Mouse (Mus musculus): ENCODE results near the gene Exoc2.

Exoc2 gene

DNA sequence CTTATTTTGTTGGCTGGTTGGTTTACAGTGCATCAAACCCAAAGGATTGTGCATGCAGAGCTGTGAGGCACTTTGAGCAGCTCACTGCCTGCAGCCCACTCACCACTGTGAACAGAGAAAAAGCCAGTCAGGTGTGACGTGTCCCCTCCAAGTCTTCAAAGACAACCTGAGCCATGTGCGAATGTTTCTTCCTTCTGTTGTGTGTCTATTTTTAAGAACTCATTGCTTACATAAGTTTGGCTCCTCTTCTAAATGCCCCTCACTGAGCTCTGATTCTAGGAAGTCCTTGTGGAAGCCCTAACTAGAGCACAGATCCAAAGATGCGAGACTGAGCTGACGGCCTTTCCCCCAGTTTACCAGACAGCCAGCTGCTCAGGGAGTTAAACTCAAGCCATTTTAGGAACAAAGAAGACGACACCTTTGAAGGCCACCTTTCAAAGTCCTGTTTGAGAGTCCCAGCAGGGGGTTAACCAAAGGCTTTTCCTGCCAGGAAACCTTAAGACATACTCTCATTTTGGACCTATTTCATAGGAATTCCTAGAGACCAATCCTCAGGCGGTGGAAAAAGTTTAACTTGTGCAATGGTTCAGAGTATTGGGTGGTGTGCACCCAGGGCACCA is 79.8 kb downstream of the Exoc2 start:
- in situ Hi-C loops (cut with MboI; ENCODE audit: low sequenced_read_pairs): loop anchor here (10.0 kb wide), 1 partner anchor 761 kb away; no protein-coding TSS in a partner anchor

DNA sequence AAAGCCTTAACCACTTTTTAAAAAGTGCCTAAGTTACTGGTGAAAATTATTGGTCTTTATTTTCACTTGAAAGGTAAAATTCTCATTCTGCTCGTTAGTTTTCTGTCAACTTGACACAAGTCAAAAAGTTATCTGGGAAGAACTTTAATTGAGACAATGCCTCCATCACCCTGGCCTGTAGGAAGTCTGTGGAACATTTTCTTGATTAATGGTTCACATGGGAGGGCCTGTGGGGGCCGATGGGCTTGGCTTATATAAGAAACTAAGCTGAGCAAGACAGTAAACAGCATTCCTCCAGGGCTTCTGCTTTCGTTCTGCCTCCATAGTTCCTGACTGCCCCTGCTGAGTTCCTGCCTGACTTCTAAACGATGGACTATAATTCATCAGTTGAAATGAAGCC is 81.6 kb downstream of the Exoc2 start:
- in situ Hi-C loops (cut with MboI; ENCODE audit: low sequenced_read_pairs): loop anchor here (10.0 kb wide), 1 partner anchor 762 kb away; no protein-coding TSS in a partner anchor

DNA sequence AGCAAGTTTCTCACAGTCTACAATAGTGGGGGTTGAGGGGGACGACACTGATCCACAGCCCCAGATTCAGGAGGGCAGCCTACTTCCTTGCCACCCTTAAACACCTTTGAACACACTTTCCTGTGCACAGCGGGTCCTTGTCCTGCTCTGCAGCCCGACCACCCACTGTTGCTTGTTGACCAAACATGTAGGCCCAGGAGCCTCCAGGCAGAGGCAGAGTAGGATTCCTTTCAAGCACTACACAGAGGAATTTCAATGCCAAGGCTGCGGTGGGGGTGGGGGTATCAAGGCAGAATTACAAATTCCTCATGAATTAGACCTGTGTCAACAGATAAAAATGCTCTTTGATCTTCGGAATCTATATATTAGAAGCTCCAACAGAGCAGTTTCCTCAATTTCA is 82.7 kb downstream of the Exoc2 start:
- in situ Hi-C loops (cut with MboI; ENCODE audit: low sequenced_read_pairs): loop anchor here (10.0 kb wide), 1 partner anchor 764 kb away; no protein-coding TSS in a partner anchor

DNA sequence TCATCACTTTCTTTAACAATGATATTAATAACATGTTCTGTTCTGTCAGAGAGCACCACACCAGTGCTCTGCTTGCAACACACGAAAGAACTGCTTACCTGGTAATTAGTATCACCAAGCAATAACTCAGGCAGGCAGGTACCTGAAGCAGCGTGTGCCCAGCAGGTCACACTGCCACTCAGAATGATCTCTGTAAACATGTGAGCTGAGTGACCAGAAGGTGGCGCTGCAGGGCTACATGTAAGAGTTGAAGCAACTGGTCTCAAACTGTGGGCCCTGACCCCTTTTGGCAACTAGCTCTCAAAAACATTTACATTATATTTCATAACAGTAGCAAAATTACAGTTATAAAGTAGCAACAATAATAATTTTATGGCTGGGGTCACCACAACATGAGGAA is 85.4 kb downstream of the Exoc2 start:
- in situ Hi-C loops (cut with MboI; ENCODE audit: low sequenced_read_pairs): loop anchor here (10.0 kb wide), 1 partner anchor 324 kb away; no protein-coding TSS in a partner anchor

DNA sequence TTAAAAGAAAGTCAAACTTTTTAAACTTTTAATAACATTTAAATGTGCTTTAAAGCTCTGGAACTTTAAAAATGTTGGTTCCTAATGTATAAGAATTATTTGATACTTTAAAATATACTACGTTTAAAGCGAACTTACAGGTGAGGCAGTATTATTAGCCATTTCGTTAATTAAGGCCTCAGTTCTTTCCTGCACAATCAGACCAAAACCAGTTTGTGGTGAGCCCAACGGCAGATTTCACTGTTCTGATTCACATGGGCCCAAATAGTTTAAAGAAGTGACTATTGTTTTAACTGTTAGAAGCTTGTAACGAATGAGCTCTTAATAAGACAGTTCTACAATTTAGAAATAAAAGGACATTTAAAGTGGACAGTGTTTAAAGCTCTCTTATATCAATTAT is 93.6 kb downstream of the Exoc2 start:
- in situ Hi-C loops (cut with MboI; ENCODE audit: low sequenced_read_pairs): loop anchor here (10.0 kb wide), 1 partner anchor 316 kb away; no protein-coding TSS in a partner anchor

DNA sequence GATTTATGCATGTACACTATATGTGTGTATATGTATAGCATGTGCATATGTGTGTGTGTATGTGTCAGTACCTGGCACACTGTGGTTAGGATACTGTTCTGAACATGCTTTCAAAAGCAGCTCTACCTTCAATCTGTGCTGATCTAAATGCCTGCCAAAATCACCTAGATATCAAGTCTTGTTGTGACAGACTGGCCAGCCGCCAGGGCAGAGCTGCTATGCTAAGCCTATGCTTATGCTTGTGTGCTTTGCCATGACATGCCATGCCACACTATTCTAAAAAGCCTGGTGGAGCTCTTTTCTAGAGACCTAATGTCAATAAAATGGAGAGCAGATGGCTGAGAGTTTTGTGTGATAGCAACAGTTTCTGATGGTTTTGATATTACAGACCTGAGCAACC is 94.0 kb downstream of the Exoc2 start:
- in situ Hi-C loops (cut with MboI; ENCODE audit: low sequenced_read_pairs): loop anchor here (10.0 kb wide), 1 partner anchor 315 kb away; no protein-coding TSS in a partner anchor

DNA sequence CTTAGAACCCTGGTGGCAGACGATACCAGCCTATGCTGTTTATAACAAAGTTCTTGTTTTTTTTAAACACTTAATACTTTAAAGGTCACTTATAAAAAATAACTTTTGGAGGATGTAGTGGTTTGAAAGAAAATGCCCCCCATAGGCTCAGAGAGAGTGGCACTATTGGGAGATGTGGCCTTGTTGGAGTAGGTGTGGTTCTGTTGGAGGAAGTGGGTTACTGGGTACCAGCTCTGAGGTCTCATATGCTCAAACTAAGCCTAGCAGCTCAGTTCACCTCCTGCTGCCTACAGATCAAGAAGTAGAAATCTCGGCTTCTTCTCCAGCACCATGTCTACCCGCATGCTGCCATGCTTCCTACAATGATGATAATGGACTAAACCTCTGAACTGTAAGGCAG is 98.1 kb downstream of the Exoc2 start:
- in situ Hi-C loops (cut with MboI; ENCODE audit: low sequenced_read_pairs): no loop called here

DNA sequence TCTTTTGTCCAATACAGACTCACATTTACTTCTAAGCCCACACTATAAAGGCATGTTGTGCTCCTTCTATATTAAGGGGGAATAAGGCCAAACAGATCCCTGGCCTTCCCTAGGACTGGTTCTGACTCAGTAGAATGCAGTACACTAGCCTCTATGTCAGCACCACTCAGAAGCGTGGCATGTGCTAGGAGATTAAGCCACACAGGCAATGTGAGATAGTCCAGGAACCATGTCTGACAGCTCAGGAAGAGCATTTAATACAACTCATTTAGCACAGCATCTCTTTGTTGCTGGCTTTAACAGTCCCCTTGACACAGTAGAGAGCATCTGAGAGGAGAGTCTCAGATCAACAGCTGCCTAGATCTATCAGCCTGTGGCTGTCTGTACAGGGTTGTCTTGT is 100.4 kb downstream of the Exoc2 start:
- in situ Hi-C loops (cut with MboI; ENCODE audit: low sequenced_read_pairs): no loop called here

DNA sequence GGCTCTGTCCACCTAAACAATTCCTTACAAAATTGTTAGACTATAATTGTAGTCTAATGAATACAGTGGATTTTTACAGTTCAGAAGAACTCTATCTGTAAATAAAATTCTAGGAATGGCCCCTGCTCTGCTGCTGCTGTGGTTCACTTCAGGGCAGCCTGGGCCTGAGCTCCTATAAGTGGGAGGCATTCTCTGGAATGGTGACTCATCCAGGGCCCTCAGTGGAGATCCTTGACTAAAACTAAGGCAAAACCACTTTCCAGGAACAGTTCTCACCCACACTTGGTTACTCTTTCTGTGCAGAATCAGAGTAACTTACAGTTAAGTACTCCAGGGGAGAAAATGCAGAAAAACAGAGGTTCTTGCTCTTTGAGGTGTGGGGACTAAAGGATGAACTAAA is 108.4 kb downstream of the Exoc2 start:
- in situ Hi-C loops (cut with MboI; ENCODE audit: low sequenced_read_pairs): no loop called here

DNA sequence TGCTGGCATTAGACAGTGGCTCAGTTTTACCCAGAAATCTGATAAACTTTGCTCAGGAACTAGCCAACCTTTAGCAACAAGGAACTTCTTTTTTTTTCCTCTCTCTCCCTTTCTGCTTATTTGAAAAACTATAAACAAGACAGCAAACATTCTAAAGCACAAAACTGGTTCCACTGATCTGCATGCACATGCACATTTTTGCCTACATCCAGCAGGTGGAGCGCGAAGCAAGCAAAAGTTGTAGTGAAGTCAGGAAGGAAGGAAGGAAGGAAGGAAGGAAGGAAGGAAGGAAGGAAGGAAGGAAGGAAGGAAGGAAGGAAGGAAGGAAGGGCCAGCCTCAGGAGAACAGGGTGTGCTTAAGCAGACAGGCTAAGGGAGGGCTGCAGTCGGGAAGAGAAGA is 109.9 kb downstream of the Exoc2 start:
- in situ Hi-C loops (cut with MboI; ENCODE audit: low sequenced_read_pairs): no loop called here

DNA sequence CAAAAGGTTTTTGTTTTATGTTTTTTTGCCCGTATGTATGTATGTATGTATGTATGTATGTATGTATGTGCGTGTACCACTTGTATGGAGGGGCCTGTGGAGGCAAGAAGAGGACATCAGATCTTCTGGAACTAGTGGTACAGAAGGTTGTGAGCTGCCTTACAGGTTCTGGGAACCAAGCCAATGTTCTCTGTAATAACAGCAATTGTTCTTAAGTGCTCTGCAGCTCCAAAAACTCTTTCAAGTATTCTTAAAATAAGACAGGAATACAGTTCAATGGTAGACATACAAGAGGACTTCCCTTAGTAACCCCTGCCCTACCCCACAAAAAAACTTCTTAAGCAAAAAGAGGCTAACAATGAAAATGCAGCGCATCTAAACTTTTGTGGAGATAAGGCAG is 115.5 kb downstream of the Exoc2 start:
- in situ Hi-C loops (cut with MboI; ENCODE audit: low sequenced_read_pairs): no loop called here

DNA sequence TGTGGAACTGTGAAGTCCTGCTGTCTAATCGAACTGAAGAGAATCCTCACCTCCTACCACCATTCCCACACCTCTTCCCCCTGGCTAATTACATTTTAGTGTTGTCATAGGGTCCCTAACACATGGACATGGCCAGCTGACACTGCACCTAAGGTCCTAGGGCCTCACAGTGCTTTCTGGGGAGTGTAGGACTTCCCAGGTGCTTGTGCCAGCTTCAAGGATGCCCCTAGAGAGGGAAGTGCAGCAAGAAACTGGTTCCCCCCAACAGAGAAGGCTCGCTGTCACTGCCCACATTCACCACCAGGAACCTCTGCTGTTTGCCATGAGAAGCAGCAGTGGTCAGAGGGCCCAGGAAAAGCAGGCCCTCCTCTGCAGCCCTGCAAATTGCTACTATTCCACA is 123.2 kb downstream of the Exoc2 start:
- in situ Hi-C loops (cut with MboI; ENCODE audit: low sequenced_read_pairs): no loop called here

DNA sequence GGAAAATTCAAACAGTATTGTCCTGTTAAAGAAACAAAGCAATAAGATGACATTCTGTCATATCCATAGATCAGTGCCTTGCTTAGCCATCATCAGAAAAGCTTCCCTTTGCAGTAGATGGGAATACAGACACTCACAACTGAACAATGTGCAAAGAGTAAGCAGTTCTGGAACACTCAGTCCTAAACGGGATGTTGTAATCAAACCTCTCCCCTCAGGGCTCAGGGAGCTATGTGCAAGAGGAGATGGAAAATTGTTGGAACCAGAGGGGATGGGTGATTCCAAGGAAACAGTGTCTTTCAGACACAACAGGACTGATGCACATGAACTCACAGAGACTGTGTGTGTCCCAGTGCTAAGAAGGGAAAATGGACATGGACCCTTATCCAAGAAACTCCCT is 125.9 kb downstream of the Exoc2 start:
- in situ Hi-C loops (cut with MboI; ENCODE audit: low sequenced_read_pairs): no loop called here

DNA sequence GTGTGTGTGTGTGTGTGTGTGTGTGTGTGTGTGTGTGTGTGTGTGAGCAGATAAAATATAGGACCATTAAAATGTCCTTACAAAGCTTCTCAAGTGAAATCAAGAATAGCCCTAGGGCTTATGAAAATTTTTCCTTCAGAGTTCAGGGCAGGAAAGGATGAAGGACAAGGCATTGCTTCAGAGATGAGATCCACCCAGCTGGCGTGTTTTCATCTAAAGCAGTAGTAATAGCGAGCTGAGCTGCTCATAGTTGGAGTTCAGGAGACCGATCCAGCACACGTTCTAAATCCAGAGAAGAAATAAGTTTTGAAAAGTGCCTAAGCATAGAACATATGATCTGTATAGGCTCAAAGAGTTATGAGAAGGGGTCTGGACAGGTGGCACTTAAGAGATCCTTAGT is 127.4 kb downstream of the Exoc2 start:
- in situ Hi-C loops (cut with MboI; ENCODE audit: low sequenced_read_pairs): no loop called here

DNA sequence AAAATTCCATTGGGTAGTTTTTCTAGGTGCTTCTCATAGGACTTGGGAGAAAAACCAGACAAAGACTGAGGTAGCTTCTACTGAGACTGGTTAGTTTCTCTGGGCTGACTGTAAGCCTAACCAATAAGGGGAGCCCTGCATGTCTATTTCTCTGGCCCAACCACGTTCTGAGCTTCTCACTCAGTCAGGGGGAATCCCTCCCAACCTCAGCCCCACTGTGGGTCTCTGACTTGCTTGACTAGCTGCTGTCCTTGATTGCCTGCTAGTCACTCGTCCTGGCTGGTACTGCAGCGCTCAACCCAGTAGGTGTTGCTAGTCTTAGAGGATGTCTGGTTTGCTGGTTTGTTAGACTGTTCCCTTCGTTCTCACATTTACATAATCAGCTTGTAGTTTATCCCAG is 130.8 kb downstream of the Exoc2 start:
- in situ Hi-C loops (cut with MboI; ENCODE audit: low sequenced_read_pairs): no loop called here

DNA sequence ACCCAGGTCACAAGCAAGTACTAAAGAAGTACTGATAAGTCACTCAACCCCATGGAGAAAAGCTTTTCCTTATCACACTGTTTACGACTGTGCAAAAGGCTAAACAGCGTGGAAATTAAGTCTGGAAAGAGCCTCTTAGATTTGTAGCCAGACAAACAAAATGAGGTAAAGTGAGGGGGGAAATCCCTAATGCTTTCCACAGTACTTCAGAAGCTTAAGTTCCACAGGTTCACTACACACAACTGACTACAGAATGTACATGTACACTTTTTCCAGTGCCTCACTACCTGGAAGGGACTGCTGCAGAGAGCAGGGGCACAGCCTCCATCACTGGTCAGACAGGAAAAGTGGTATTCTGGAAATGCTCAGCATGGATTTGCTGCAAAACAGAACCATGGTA is 132.1 kb downstream of the Exoc2 start:
- in situ Hi-C loops (cut with MboI; ENCODE audit: low sequenced_read_pairs): no loop called here

DNA sequence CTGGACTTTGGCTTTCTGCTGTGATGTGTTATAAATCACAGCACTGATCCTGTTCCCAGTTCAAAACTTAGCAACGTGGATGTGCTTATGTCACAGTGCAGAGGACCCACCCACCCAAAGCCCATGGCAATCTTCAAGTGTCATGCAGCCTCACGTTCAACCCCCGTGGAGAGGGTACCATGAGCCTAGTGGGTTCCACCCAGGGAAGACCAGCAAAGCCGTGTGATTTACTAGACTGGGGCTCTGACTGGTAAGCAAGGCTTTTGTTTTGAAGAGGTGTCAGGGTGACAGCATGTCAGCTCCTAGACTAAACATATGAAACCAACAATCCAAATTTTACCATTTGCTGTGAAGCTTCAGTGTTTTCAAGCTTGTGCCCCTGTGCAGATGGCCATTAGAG is 132.6 kb downstream of the Exoc2 start:
- in situ Hi-C loops (cut with MboI; ENCODE audit: low sequenced_read_pairs): no loop called here

DNA sequence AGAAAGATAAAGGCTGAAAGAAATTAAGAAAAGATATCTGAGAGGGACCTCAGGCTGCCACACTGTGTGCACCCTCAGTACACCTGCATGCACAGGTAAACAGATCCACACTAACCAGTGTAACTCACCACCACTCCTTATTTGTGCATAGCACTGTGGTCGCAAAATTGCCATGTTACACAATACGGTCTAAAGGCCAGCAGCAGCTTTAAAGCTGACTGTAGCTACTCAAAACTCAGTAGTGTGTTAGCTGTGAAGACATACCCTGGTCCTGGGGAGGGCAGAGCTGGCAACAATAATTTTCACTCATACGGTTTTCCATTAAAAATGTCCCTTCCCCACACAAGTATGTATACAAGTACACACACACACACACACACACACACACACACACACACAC is 133.2 kb downstream of the Exoc2 start:
- in situ Hi-C loops (cut with MboI; ENCODE audit: low sequenced_read_pairs): no loop called here

DNA sequence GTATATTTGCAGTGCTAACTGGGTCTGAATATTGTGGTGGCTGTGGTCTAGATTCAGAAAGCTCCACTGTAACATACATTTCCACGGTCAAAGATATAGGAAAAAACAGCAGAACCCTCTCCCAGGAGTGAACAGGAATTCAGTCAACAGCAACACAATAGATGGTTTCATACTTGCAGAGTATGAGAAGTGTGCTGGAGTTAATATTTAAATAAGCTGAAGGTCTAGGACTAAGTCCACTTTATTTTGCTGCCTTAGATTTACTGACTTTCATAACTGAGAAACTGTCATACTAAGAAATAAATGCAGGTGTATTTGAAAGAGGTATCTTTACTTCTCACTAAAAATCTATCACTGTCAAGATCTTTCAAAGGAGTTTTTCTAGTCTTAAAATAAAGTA is 137.6 kb downstream of the Exoc2 start:
- in situ Hi-C loops (cut with MboI; ENCODE audit: low sequenced_read_pairs): no loop called here

DNA sequence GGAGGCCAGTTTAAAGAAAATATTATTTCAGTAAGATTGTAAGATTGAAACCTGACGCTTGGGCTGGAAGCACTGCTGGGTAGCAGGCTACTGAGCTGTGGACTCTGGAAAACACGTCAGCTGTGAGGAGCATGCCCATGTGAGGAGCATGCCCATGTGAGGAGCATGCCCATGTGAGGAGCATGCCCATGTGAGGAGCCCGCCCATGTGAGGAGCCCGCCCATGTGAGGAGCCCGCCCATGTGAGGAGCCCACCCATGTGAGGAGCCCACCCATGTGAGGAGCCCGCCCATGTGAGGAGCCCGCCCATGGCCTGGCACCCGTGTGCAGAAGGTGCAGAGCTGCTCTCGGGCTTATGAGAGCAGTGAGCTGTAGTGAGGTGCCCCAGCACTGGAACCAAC is 139.0 kb downstream of the Exoc2 start:
- in situ Hi-C loops (cut with MboI; ENCODE audit: low sequenced_read_pairs): no loop called here

DNA sequence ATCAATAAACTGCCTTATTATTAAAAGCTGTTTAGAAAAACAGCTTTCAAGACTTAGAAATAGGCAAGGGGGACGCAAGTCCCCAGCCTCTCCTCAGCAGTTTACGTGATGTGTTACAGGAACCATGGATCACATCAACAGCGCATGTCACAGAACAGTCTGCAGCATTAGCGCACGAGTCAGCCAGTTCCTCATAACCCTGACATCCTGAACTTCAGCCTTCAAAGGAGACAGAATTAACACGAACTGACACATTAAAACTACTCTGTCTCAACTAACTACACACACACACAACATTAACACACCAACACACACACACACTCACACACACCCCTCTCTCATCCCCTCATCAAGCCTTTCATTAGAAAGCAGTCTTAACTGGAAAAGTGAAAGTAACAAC is 139.5 kb downstream of the Exoc2 start:
- in situ Hi-C loops (cut with MboI; ENCODE audit: low sequenced_read_pairs): no loop called here

DNA sequence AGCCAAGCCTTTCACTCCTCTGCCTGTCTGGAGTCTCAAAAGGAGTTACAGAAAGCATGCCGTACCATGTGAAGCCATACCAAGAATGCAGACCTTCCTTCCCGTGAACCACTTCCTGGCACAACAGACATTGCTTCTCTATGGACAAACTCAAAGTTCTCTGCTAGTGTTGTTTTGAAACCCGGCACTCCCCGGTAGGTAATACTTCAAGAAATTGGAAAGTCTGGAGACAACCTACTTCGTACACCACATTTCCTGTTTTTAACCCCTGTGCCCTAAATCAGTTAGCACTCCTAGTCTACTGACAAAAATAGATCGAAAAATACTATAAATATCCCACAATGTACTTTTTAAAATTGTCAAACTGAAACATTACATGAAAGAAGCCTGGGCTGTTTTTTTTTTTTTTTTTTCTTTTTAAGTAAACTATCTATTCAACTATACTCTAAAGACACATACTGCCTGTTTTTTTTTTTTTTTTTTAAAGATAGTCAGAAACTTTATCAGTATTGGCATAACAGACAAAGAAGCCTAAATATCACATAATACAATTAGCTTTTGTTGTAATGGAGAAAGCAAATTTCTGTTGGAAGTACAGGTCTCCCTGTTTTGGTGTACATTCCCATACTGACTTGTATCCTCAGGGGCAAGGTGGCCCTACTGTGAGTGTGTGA is 140.3 kb downstream of the Exoc2 start:
- in situ Hi-C loops (cut with MboI; ENCODE audit: low sequenced_read_pairs): no loop called here

DNA sequence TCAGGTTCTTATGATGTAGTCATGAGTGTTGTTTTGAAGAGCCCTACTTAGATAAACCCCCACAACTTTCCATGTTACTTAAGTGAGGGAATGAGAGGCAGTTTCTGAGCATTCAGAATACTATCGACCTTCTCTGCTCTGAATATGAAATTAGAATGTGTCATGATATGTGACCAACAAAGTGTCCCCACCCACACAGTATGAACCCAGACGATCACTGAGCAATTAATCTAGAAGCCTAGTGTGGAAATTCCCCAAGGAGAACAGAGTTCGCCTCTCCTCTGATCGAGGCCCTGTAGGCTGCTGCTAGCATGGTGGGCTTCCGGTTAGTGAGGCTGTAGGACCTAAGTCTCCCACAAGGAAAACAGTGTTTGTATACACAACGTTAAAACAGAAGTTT is 142.5 kb downstream of the Exoc2 start:
- in situ Hi-C loops (cut with MboI; ENCODE audit: low sequenced_read_pairs): no loop called here

All from CH12F3 (cell line).